Mouse (Mus musculus) brain, embryonic 14.5 days (tissue): Measurements from ENCODE around the gene Slc6a11.

Experiments
- CTCF ChIP-seq: fragments of 200-500 bp; IDR thresholded peaks from 2 replicates; pipeline ENCODE4 v1.5.1; 2012; ENCODE audit warnings: inconsistent platforms, mild to moderate bottlenecking, moderate library complexity, borderline replicate concordance; ENCODE audit not compliant: insufficient read depth, insufficient read length; ENCODE audit errors: extremely low read depth
- POLR2A ChIP-seq: fragments of 200-500 bp; IDR thresholded peaks from 2 replicates; pipeline ENCODE4 v1.6.1; 2012; ENCODE audit warnings: mild to moderate bottlenecking, inconsistent platforms, borderline replicate concordance; ENCODE audit not compliant: poor library complexity, insufficient read depth, insufficient read length, severe bottlenecking; ENCODE audit errors: extremely low read depth

GRCm38 (mm10) chr6:114143544-114143943 lies 12.5 kb downstream of the Slc6a11 start:
- TF ChIP-seq POLR2A (no peak), CTCF (no peak)
